Mouse (Mus musculus): Measurements from ENCODE around the gene Olfr1366. TPM values are rescaled to one million over a fixed set of nuclear protein-coding genes. Genes with fewer than 3 reads are reported as not detected.
"Not testable (repeated sequence)": the region's sequence is repeated elsewhere in the genome, so short reads cannot be mapped to it uniquely, and the experiment has no call there.

Gene Olfr1366
- not detected for total RNA-seq (2021)

DNA sequence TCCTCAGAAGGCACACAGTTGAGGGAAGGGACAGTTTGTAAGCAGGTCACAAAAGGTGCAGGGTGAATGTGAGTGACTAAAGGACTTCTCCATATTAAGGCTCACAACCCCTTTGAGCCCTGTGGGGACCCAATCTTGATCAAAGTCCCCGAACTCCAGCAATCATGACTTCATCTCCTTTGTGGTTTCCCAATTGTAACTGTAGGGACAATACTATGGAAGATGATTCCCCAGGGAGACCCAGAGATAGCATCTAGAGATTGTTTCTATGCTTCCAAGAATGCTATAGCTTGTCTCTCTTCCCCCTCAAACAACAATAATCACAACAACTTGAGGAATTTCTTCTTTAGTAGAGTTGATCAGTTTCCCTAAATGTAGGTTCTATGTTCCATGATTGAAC is at the start of gene Olfr1366:
Olfr1366 (minus strand) TSS at position 101 of the 400 bp plus-strand sequence.
- DNase-seq = no peak

GRCm38 (mm10) chr13:21591618-21592017 is 49.0 kb upstream of the Olfr1366 start:
- DNase-seq = no peak

- DNase-seq = no peak
These were observed 39.1 kb upstream of the Olfr1366 start, which contains the start of gene Olfr1364 for GRCm38 (mm10) chr13:21581659-21582058. Olfr1364 (minus strand) TSS chr13:21581759.

GRCm38 (mm10) chr13:21559793-21560192 is 17.2 kb upstream of the Olfr1366 start, which contains the start of gene Olfr1535:
Olfr1535 (minus strand) TSS chr13:21559893.
- DNase-seq = no peak

DNA sequence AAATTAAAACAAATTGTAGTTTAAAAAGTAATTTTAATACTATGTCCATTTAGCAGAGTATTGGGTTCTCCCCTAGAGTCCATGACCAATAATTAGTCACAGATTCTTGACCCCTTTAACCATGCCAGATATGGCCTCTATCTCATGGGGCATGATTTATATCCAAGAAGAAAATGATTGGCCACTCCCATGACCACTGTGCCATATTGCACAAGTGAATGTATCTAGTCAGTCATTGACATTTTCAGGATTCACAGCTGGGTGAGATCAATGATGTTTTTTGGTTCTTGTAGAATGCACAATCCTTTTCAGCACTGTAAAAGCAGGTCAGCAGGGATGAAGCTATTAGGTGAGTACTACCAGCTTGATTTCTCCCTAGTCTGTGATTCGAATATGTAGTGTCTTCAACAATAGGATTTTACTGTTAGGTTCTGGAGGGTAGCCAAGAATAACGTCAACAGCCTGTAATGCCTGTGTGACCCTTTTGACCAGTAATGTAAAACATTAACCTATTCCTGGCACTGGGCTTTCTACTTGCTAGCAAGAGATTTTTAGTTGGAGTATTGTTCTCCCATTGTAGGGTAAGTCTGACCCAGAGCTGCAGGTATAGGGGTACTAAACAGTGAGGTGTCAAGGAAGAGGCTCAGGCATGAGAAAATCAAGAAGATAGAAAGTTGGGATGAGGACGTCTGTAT is 8.0 kb upstream of the Olfr1366 start:
- DNase-seq = no peak

DNA sequence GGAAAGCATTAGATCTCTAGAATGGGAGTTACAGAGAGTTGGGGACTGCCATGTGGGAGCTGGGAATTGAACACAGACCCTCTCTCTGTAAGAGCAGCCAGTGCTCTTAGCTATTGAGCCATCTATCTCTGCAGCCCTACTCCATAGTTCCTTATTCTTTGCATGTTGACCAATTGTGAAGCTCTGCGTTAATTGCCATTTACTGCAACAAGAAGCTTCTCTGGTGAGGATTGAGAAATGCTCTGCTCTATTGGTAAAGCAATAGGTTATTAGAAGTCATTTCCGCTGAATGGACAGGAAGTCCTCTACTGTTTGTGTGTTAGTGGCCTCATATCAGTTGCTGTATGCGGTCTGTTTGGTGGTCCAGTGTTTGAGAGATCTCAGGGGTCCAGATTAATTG is 6.9 kb upstream of the Olfr1366 start:
- no peak for DNase-seq

DNA sequence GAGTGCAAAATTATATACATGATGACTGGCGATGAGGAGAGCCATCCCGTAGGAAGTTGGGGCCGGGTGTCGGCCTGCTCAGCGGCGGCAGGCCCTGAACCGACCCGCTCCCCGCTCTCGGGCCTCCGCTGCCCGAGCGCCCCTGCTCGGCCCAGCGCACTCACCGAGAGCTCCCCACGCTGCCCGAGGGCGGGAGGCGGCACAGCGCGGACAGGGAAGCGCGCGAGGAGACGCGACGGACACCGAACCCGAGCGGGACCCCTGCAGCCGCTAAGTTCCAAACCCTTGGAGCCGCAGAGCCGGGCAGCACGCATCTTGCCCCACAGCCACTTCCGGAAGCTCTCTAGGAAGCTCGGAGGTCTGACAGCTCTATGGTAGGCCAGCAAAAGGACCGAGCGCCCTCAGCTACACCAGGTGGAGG is 11.8 kb downstream of the Olfr1366 start, which contains the start of gene Zkscan8:
Zkscan8 (minus strand) TSS at position 340 of the 421 bp plus-strand sequence.
- DNase-seq = peak; percentile 88 to 91

- DNase-seq = no peak
These were observed 12.5 kb downstream of the Olfr1366 start for GRCm38 (mm10) chr13:21530136-21530535.

DNA sequence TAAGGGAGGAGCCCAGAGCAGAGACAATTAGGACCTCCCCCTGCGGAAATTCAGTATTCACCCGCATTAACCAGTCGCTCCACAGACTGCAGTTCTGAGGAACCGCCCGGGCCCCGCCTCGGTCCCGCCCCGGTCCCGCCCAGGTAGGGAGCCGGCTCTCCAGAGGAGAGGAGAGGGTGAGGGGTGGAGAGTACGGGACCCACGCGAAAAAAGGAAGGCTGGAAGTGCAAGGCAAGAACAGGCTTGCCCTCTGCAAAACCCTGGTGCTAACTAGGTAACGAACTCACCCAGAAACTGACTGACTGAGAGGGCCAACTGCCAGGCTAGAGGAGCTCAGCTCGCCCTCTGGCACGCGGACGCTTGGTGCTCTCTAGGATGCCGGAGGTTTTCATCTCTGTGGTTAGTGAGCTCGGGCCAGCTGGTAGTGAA is 36.4 kb downstream of the Olfr1366 start:
- peak; percentile 71 to 80 for DNase-seq

- no peak for DNase-seq
These were observed 40.3 kb downstream of the Olfr1366 start for GRCm38 (mm10) chr13:21502296-21502695.

DNA sequence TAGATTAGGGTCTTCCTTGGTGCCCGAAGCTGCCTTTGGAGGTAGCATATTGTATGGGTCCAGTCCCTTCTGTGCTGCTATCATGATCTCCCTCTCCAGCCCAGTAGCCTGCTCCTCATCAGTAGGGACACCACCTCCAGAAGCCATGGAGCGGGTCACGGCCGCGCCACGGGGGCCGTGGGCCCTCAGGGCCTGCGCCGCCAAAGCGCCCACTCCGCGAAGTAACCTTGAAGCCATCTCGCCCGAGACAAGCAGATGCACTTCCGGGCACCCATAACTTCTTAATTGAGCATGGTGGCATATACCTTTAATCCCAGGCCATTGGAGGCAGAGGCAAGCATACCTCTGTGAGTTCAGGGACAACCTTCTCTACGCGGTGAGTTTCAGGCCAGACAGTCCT is 41.4 kb downstream of the Olfr1366 start, which contains the start of gene Gm11273:
Gm11273 (minus strand) TSS at position 237 of the 400 bp plus-strand sequence.
- not testable (repeated sequence) for DNase-seq

GRCm38 (mm10) chr13:21495080-21495479 is 47.5 kb downstream of the Olfr1366 start, which contains the start of gene AK157302:
AK157302 (plus strand) TSS chr13:21495223.
- DNase-seq = no peak

GRCm38 (mm10) chr13:21492847-21493246 is 49.8 kb downstream of the Olfr1366 start:
- DNase-seq = no peak

- no peak for DNase-seq
These were observed 55.7 kb downstream of the Olfr1366 start for GRCm38 (mm10) chr13:21486881-21487280.

Other genes starting within 250 kb of the Olfr1366 start
- gene Gpx6, start 230.7 kb downstream of the Olfr1366 start, total RNA-seq (2021) = not detected
- not detected for gene Olfr1367, start 195.9 kb downstream of the Olfr1366 start, total RNA-seq (2021)
- 1 to 10 TPM; 8.4 to 9.9 TPM for gene Zscan12, start 180.0 kb downstream of the Olfr1366 start, total RNA-seq (2021)
- gene Zkscan3, start 140.1 kb downstream of the Olfr1366 start, total RNA-seq (2021) = 10 to 100 TPM; 39.7 to 46.2 TPM
- gene Pgbd1, start 101.8 kb downstream of the Olfr1366 start, total RNA-seq (2021) = 1 to 10 TPM; 1.1 to 1.5 TPM
- 10 to 100 TPM; 52.3 to 53.5 TPM for gene Zscan26, start 89.1 kb downstream of the Olfr1366 start, total RNA-seq (2021)
- gene Nkapl, start 74.3 kb downstream of the Olfr1366 start, total RNA-seq (2021) = 1 to 10 TPM in 1 of 2 experiments, under 1 TPM in 1; 0.78 to 1.2 TPM
- 1 to 10 TPM; 6.1 to 7.0 TPM for gene Zkscan4, start 63.9 kb downstream of the Olfr1366 start, total RNA-seq (2021)
- gene Gm10065, start 63.4 kb downstream of the Olfr1366 start, total RNA-seq (2021) = not detected
- gene AK157302, start 47.6 kb downstream of the Olfr1366 start, total RNA-seq (2021) = 10 to 100 TPM; 21.6 to 23.2 TPM
- 10 to 100 TPM; 49.1 to 63.4 TPM for gene Gm11273, start 41.4 kb downstream of the Olfr1366 start, total RNA-seq (2021)
- 10 to 100 TPM; 18.3 to 19.9 TPM for gene Zkscan8, start 11.7 kb downstream of the Olfr1366 start, total RNA-seq (2021)
- not detected for gene Olfr1535, start 17.1 kb upstream of the Olfr1366 start, total RNA-seq (2021)
- not detected for gene Olfr1364, start 39.0 kb upstream of the Olfr1366 start, total RNA-seq (2021)
- gene Olfr1362, start 71.2 kb upstream of the Olfr1366 start, total RNA-seq (2021) = not detected
- not detected for gene Olfr11, start 99.7 kb upstream of the Olfr1366 start, total RNA-seq (2021)
- not detected for gene Olfr1361, start 120.6 kb upstream of the Olfr1366 start, total RNA-seq (2021)
- not detected for gene Olfr1360, start 134.6 kb upstream of the Olfr1366 start, total RNA-seq (2021)
- not detected for gene Olfr1359, start 155.3 kb upstream of the Olfr1366 start, total RNA-seq (2021)
- 10 to 100 TPM; 20.4 to 37.0 TPM for gene Hist1h2bl, start 173.3 kb upstream of the Olfr1366 start, total RNA-seq (2021)
- gene Hist1h2ai, start 173.6 kb upstream of the Olfr1366 start, total RNA-seq (2021) = 10 to 100 TPM; 37.8 to 44.6 TPM
- gene Hist1h3h, start 174.9 kb upstream of the Olfr1366 start, total RNA-seq (2021) = 10 to 100 TPM; 57.9 to 69.3 TPM
- gene Hist1h2bm, start 179.2 kb upstream of the Olfr1366 start, total RNA-seq (2021) = 1 to 10 TPM; 4.3 to 6.2 TPM
- 10 to 100 TPM; 15.7 to 17.9 TPM for gene Hist1h4j, start 192.3 kb upstream of the Olfr1366 start, total RNA-seq (2021)
- 100 to 1,000 TPM; 266 to 292 TPM for gene Hist1h4k, start 207.7 kb upstream of the Olfr1366 start, total RNA-seq (2021)
- gene Hist1h2ak, start 211.0 kb upstream of the Olfr1366 start, total RNA-seq (2021) = 10 to 100 TPM; 13.2 to 18.7 TPM
- gene Hist1h2bn, start 211.3 kb upstream of the Olfr1366 start, total RNA-seq (2021) = 10 to 100 TPM in 1 of 2 experiments, 1 to 10 TPM in 1; 5.4 to 10.8 TPM
- 1 to 10 TPM; 6.4 to 8.5 TPM for gene Hist1h1b, start 237.8 kb upstream of the Olfr1366 start, total RNA-seq (2021)
- 10 to 100 TPM; 56.6 to 72.6 TPM for gene Hist1h3i, start 240.6 kb upstream of the Olfr1366 start, total RNA-seq (2021)
- 1 to 10 TPM in 1 of 2 experiments, not detected in 1; 2.6 TPM for gene Hist1h2an, start 244.4 kb upstream of the Olfr1366 start, total RNA-seq (2021)
- gene Hist1h2bp, start 244.7 kb upstream of the Olfr1366 start, total RNA-seq (2021) = 10 to 100 TPM in 1 of 2 experiments, 1 to 10 TPM in 1; 7.8 to 11.4 TPM